In genomic region chr11:120314721-120315415, GRCm38 (mm10) we compare ENCODE assay signal across 8 mouse cellular contexts. TPM values are rescaled to one million over a fixed set of nuclear protein-coding genes. Genes with fewer than 3 reads are reported as not detected.
DNase-seq lines count a peak whose midpoint lies in the region; ATAC-seq and TF ChIP-seq lines count a peak whose summit lies in the region.

No protein-coding gene starts in this region.

- no peaks in the 10 kb centered on the region for H3K36me3 ChIP-seq in embryonic facial prominence, embryonic 10.5 days (replicated peaks)
- no peaks in the 10 kb centered on the region for H3K36me3 ChIP-seq in hindbrain, embryonic 15.5 days
- H3K36me3 ChIP-seq in midbrain, embryonic 16.5 days (ENCODE audit: control insufficient read depth, insufficient read depth, low read length) = no peaks in the 10 kb centered on the region

- H3K27ac ChIP-seq in embryonic facial prominence, embryonic 10.5 days (replicated peaks) = peak overlapping the region; percentile 96
- peak overlapping the region; percentile 97 for H3K27ac ChIP-seq in hindbrain, embryonic 15.5 days (replicated peaks)
- peak overlapping the region; percentile 90 for H3K27ac ChIP-seq in midbrain, embryonic 16.5 days (ENCODE audit: low read length)
- H3K27ac ChIP-seq in gastrocnemius, adult 2 months = no peak overlapping the region

- peak overlapping the region; percentile 76 for H3K4me2 ChIP-seq in hindbrain, embryonic 15.5 days
- H3K4me2 ChIP-seq in midbrain, embryonic 16.5 days (ENCODE audit: low read length) = peak overlapping the region; percentile 85

- no peak for TF ChIP-seq CTCF in gastrocnemius, adult 2 months (IDR thresholded peaks at IDR 0.05)

- intact Hi-C loops in gastrocnemius, adult 2 months (cut with DNase I) = no loop called here

- DNase-seq in kidney, adult 11 months = peak; percentile 5
- DNase-seq in kidney, postnatal 14 days = no peak
- no peak for DNase-seq in embryonic facial prominence, embryonic 10.5 days (ENCODE audit: low spot score)
- DNase-seq in thymus, postnatal 25 days = no peak
- no peak for DNase-seq in gastrocnemius, adult 2 months
- no peak for DNase-seq in urinary bladder, postnatal 25 days (ENCODE audit: low spot score)

- peak overlapping the region; percentile 63 for H3K4me3 ChIP-seq in embryonic facial prominence, embryonic 10.5 days
- peak overlapping the region; percentile 42 for H3K4me3 ChIP-seq in hindbrain, embryonic 15.5 days
- H3K4me3 ChIP-seq in midbrain, embryonic 16.5 days (ENCODE audit: low read depth, low read length) = peak overlapping the region; percentile 45; the same call in 1 of the 2 replicates
- no peak overlapping the region for H3K4me3 ChIP-seq in gastrocnemius, adult 2 months

- peak overlapping the region; percentile 59 for H3K9ac ChIP-seq in hindbrain, embryonic 15.5 days
- H3K9ac ChIP-seq in midbrain, embryonic 16.5 days (ENCODE audit: low read depth, low read length) = peak overlapping the region; percentile 10

- H3K27me3 ChIP-seq in embryonic facial prominence, embryonic 10.5 days (replicated peaks; ENCODE audit: low read depth, poor library complexity, severe bottlenecking) = 0 out of 2 replicates have a peak, but pooled peaks cover 3% of the 10 kb centered on the region
- no peaks in the 10 kb centered on the region for H3K27me3 ChIP-seq in hindbrain, embryonic 15.5 days
- H3K27me3 ChIP-seq in midbrain, embryonic 16.5 days (ENCODE audit: control insufficient read depth, insufficient read depth, low read depth, low read length) = no peaks in the 10 kb centered on the region

- WGBS in embryonic facial prominence, embryonic 10.5 days = 44% methylated on average over 16 of the region's 16 CpGs
- WGBS in hindbrain, embryonic 15.5 days = 36% methylated on average over 16 of the region's 16 CpGs
- WGBS in midbrain, embryonic 16.5 days = 32% methylated on average over 16 of the region's 16 CpGs

- peaks cover 60% of the 10 kb centered on the region for H3K4me1 ChIP-seq in embryonic facial prominence, embryonic 10.5 days
- H3K4me1 ChIP-seq in hindbrain, embryonic 15.5 days (replicated peaks) = peaks cover 41% of the 10 kb centered on the region
- H3K4me1 ChIP-seq in midbrain, embryonic 16.5 days (ENCODE audit: control insufficient read depth, insufficient read depth, low read length) = peaks cover 39% of the 10 kb centered on the region

- H3K9me3 ChIP-seq in embryonic facial prominence, embryonic 10.5 days = no peaks in the 10 kb centered on the region
- no peaks in the 10 kb centered on the region for H3K9me3 ChIP-seq in hindbrain, embryonic 15.5 days
- H3K9me3 ChIP-seq in midbrain, embryonic 16.5 days (replicated peaks; ENCODE audit: control insufficient read depth, low read length, poor library complexity, severe bottlenecking) = no peaks in the 10 kb centered on the region

- no peak for ATAC-seq in hindbrain, embryonic 15.5 days (ENCODE audit: low FRiP score, low read depth)
- no peak for ATAC-seq in midbrain, embryonic 16.5 days

RNA-seq across cellular contexts. Expression of gene Actg1, which starts 33.5 kb away (rescaled TPM):
- 3,067 and 3,150 TPM in 2 replicates for polyA plus RNA-seq in embryonic facial prominence, embryonic 10.5 days (2016; fragmentation: Nextera tagmentation; extraction: Ambion mirVana)
- polyA plus RNA-seq in hindbrain, embryonic 15.5 days (2015; fragmentation: Nextera tagmentation; extraction: Ambion mirVana) = 3,943 and 4,131 TPM in 2 replicates
- polyA plus RNA-seq in midbrain, embryonic 16.5 days (2015; fragmentation: Nextera tagmentation; extraction: Ambion mirVana) = 4,277 and 4,299 TPM in 2 replicates
- total RNA-seq in gastrocnemius, adult 2 months (2021) = 100 to 1,000 TPM; 201 to 262 TPM

RNA-seq across cellular contexts. Expression of gene Fscn2, which starts 46.5 kb away (rescaled TPM):
- polyA plus RNA-seq in embryonic facial prominence, embryonic 10.5 days (2016; fragmentation: Nextera tagmentation; extraction: Ambion mirVana) = 0.10 and 0.19 TPM in 2 replicates
- polyA plus RNA-seq in hindbrain, embryonic 15.5 days (2015; fragmentation: Nextera tagmentation; extraction: Ambion mirVana) = 0.88 and 1.6 TPM in 2 replicates
- polyA plus RNA-seq in midbrain, embryonic 16.5 days (2015; fragmentation: Nextera tagmentation; extraction: Ambion mirVana) = 1.2 and 1.3 TPM in 2 replicates
- under 1 TPM in 1 of 2 experiments, not detected in 1; 0.87 TPM for total RNA-seq in gastrocnemius, adult 2 months (2021)
